Mouse (Mus musculus): Measurements from ENCODE around the gene Tmem117. TPM values are rescaled to one million over a fixed set of nuclear protein-coding genes. Genes with fewer than 3 reads are reported as not detected.

Gene Tmem117
- polyA plus RNA-seq, 1 experiment = 5.2 TPM

DNA sequence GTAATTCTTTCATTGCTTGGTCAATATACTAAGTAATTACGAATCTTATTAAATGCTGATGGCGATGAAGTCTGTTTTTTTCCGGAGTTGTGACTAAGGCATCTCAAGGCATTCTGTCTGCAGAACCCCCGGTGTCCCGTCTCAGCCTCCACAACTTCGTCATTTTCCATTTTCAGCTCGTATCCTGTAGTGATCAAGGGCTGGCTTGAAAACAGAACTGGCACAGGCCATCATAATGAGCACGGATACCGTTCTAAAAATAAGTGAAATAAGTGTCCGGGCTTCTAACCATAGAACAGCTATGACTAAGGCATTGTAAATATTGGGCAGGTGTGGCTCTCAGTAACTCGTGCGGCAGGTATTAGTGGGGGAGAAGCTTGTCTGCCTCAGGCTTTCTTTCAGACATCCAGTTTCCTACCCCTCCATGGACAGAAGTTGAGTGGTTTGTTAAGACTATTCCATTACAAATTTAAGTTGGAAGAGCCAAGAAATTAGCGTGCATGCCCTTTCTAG is 26.8 kb downstream of the Tmem117 start:
- no peak overlapping the region for H3K27ac ChIP-seq (ENCODE audit: insufficient read depth, low read depth, low read length)
- H3K4me3 ChIP-seq (ENCODE audit: low read depth, low read length) = no peak overlapping the region
- H3K4me1 ChIP-seq (ENCODE audit: control insufficient read depth, insufficient read depth, insufficient read length, low read length) = peaks cover 3% of the 10 kb centered on the region
- no peaks in the 10 kb centered on the region for H3K27me3 ChIP-seq (ENCODE audit: control insufficient read depth, insufficient read depth, low read length)
- no peaks in the 10 kb centered on the region for H3K36me3 ChIP-seq (ENCODE audit: control insufficient read depth, insufficient read depth, low read length)
- no peak for TF ChIP-seq POLR2A (IDR thresholded peaks at IDR 0.05; ENCODE audit: low read depth, low read length)
- no peak for TF ChIP-seq CTCF (IDR thresholded peaks at IDR 0.05; ENCODE audit: extremely low read depth, insufficient read length, insufficient replicate concordance, low read depth, low read length)
- WGBS = 36% methylated on average over 13 of the region's 13 CpGs

DNA sequence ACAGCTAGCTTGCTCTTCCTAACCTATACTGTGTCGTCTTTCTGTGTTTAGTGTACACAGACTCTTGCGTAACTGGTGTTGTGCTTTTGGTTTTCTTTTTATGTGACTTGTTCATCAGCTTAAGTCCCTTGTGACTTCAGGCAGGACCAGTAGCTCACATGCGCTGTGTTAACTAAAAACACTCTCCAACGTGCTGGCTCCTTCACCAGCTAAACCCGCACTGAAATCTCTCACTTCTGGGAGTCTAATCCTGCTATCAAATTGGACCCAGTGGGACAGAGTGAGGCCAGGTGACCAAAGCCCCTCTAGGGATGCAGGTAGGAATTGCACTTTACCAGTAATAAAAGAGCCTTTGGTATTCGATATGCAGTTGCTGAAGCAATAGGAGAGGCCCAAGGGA is 28.9 kb downstream of the Tmem117 start:
- Histone ChIP-seq H3K4me1 (ENCODE audit: control insufficient read depth, insufficient read depth, insufficient read length, low read length) (peaks cover 5% of the 10 kb centered on the region), H3K27ac (ENCODE audit: insufficient read depth, low read depth, low read length) (no peak overlapping the region), H3K36me3 (ENCODE audit: control insufficient read depth, insufficient read depth, low read length) (no peaks in the 10 kb centered on the region), H3K4me3 (ENCODE audit: low read depth, low read length) (no peak overlapping the region), H3K27me3 (ENCODE audit: control insufficient read depth, insufficient read depth, low read length) (no peaks in the 10 kb centered on the region)
- TF ChIP-seq POLR2A (IDR thresholded peaks at IDR 0.05; ENCODE audit: low read depth, low read length) = no peak
- no peak for TF ChIP-seq CTCF (IDR thresholded peaks at IDR 0.05; ENCODE audit: extremely low read depth, insufficient read length, insufficient replicate concordance, low read depth, low read length)
- WGBS = 65% methylated on average over 6 of the region's 6 CpGs

- Histone ChIP-seq H3K36me3 (ENCODE audit: control insufficient read depth, insufficient read depth, low read length) (no peaks in the 10 kb centered on the region), H3K4me3 (ENCODE audit: low read depth, low read length) (no peak overlapping the region), H3K4me1 (ENCODE audit: control insufficient read depth, insufficient read depth, insufficient read length, low read length) (peaks cover 5% of the 10 kb centered on the region), H3K27me3 (ENCODE audit: control insufficient read depth, insufficient read depth, low read length) (no peaks in the 10 kb centered on the region), H3K27ac (ENCODE audit: insufficient read depth, low read depth, low read length) (no peak overlapping the region)
- 85% methylated on average over 13 of the region's 13 CpGs for WGBS
- TF ChIP-seq CTCF (IDR thresholded peaks at IDR 0.05; ENCODE audit: extremely low read depth, insufficient read length, insufficient replicate concordance, low read depth, low read length) (no peak), POLR2A (IDR thresholded peaks at IDR 0.05; ENCODE audit: low read depth, low read length) (no peak)
Measured at GRCm38 (mm10) chr15:94658392-94659111, 29.5 kb downstream of the Tmem117 start.

- H3K4me1 ChIP-seq (ENCODE audit: control insufficient read depth, insufficient read depth, insufficient read length, low read length) = peaks cover 10% of the 10 kb centered on the region
- no peaks in the 10 kb centered on the region for H3K36me3 ChIP-seq (ENCODE audit: control insufficient read depth, insufficient read depth, low read length)
- no peak overlapping the region for H3K4me3 ChIP-seq (ENCODE audit: low read depth, low read length)
- TF ChIP-seq CTCF (IDR thresholded peaks at IDR 0.05; ENCODE audit: extremely low read depth, insufficient read length, insufficient replicate concordance, low read depth, low read length) (no peak), POLR2A (IDR thresholded peaks at IDR 0.05; ENCODE audit: low read depth, low read length) (no peak)
- no peak overlapping the region for H3K27ac ChIP-seq (ENCODE audit: insufficient read depth, low read depth, low read length)
- H3K27me3 ChIP-seq (ENCODE audit: control insufficient read depth, insufficient read depth, low read length) = no peaks in the 10 kb centered on the region
- WGBS = 40% methylated on average over 6 of the region's 6 CpGs
Measured at GRCm38 (mm10) chr15:94659112-94659437, 30.0 kb downstream of the Tmem117 start.

GRCm38 (mm10) chr15:94660913-94661312 is 31.9 kb downstream of the Tmem117 start:
- H3K27ac ChIP-seq (ENCODE audit: insufficient read depth, low read depth, low read length) = peak overlapping the region; percentile 19
- WGBS = 14% methylated on average over 7 of the region's 7 CpGs
- H3K36me3 ChIP-seq (ENCODE audit: control insufficient read depth, insufficient read depth, low read length) = no peaks in the 10 kb centered on the region
- H3K4me3 ChIP-seq (ENCODE audit: low read depth, low read length) = no peak overlapping the region
- no peaks in the 10 kb centered on the region for H3K27me3 ChIP-seq (ENCODE audit: control insufficient read depth, insufficient read depth, low read length)
- peaks cover 16% of the 10 kb centered on the region for H3K4me1 ChIP-seq (ENCODE audit: control insufficient read depth, insufficient read depth, insufficient read length, low read length)
- TF ChIP-seq POLR2A (IDR thresholded peaks at IDR 0.05; ENCODE audit: low read depth, low read length) (no peak), CTCF (IDR thresholded peaks at IDR 0.05; ENCODE audit: extremely low read depth, insufficient read length, insufficient replicate concordance, low read depth, low read length) (no peak)

DNA sequence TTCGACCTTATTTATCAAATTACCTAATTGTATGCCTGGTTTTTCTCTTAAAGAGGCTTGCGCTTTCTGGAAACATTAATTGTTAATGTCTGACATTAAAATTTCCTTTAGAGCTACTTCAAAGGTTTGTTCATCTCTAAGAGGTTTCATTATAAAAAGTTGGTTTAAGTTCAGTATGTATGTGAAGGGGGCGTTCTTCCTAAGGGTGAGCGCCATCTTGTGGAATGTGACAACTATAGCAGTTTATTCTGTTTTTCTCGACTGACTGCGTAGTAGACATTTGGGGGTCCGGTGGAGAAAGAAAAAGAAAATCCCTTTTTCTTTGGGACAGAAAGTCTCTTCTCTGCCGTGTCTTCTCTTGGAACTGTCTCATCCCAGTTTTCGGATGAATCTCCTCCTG is 32.4 kb downstream of the Tmem117 start:
- no peaks in the 10 kb centered on the region for H3K27me3 ChIP-seq (ENCODE audit: control insufficient read depth, insufficient read depth, low read length)
- H3K27ac ChIP-seq (ENCODE audit: insufficient read depth, low read depth, low read length) = no peak overlapping the region
- H3K36me3 ChIP-seq (ENCODE audit: control insufficient read depth, insufficient read depth, low read length) = no peaks in the 10 kb centered on the region
- no peak for TF ChIP-seq CTCF (IDR thresholded peaks at IDR 0.05; ENCODE audit: extremely low read depth, insufficient read length, insufficient replicate concordance, low read depth, low read length)
- no peak for TF ChIP-seq POLR2A (IDR thresholded peaks at IDR 0.05; ENCODE audit: low read depth, low read length)
- H3K4me3 ChIP-seq (ENCODE audit: low read depth, low read length) = no peak overlapping the region
- H3K4me1 ChIP-seq (ENCODE audit: control insufficient read depth, insufficient read depth, insufficient read length, low read length) = peaks cover 16% of the 10 kb centered on the region
- 14% methylated on average over 9 of the region's 9 CpGs for WGBS

DNA sequence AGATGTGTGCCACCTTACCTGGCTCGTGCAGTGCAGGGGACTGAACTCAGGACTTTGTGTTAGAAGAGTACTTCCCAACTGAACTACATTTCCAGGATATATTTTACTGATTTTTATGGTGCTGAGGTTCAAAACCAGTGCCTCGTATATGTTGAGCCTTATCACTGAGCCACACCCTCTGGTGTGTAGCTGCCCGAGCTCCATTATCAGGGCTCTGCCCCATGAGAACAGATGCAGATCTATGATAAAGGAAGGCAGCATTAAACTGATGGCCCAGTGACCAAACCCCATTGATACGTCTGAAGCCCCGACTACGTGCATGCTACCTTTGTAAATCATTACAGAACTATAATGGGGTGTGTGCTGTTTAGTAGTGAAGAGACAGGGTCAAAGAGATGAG is 35.6 kb downstream of the Tmem117 start:
- Histone ChIP-seq H3K27me3 (ENCODE audit: control insufficient read depth, insufficient read depth, low read length) (no peaks in the 10 kb centered on the region), H3K36me3 (ENCODE audit: control insufficient read depth, insufficient read depth, low read length) (no peaks in the 10 kb centered on the region), H3K27ac (ENCODE audit: insufficient read depth, low read depth, low read length) (peak overlapping the region; percentile 61), H3K4me1 (ENCODE audit: control insufficient read depth, insufficient read depth, insufficient read length, low read length) (peaks cover 14% of the 10 kb centered on the region), H3K4me3 (ENCODE audit: low read depth, low read length) (no peak overlapping the region)
- 28% methylated on average over 6 of the region's 6 CpGs for WGBS
- TF ChIP-seq CTCF (IDR thresholded peaks at IDR 0.05; ENCODE audit: extremely low read depth, insufficient read length, insufficient replicate concordance, low read depth, low read length) = no peak
- no peak for TF ChIP-seq POLR2A (IDR thresholded peaks at IDR 0.05; ENCODE audit: low read depth, low read length)

Data from small intestine, adult 2 months (tissue).